Mouse (Mus musculus) liver, embryonic 15.5 days (tissue): ENCODE results near the gene Stk25. TPM values are rescaled to one million over a fixed set of nuclear protein-coding genes. Genes with fewer than 3 reads are reported as not detected.
A peak's percentile ranks its signal among the peaks of the same experiment; 100 is the strongest.

Experiments used
- ATAC-seq: fragments of 200-750 bp; cut with Nextera tagmentation; 2 replicates; pipeline ENCODE4 v1.8.0; 2017; ENCODE audit warnings: moderate number of reproducible peaks, mild to moderate bottlenecking, moderate library complexity; ENCODE audit not compliant: insufficient read depth
- H3K27ac ChIP-seq: fragments of 300-500 bp; sonication (generic); replicated peaks from 2 replicates; pipeline ENCODE4 v1.5.1; 2015; ENCODE audit warnings: mild to moderate bottlenecking, inconsistent platforms
- H3K27me3 ChIP-seq: fragments of 300-500 bp; sonication (generic); 2 replicates; pipeline ENCODE4 v1.6.1; 2015; ENCODE audit warnings: mild to moderate bottlenecking, inconsistent platforms
- H3K36me3 ChIP-seq: fragments of 300-500 bp; sonication (generic); replicated peaks from 2 replicates; pipeline ENCODE4 v1.6.1; 2015; ENCODE audit warnings: moderate library complexity, mild to moderate bottlenecking, inconsistent platforms
- H3K4me1 ChIP-seq: fragments of 300-500 bp; sonication (generic); replicated peaks from 2 replicates; pipeline ENCODE4 v1.6.1; 2015; ENCODE audit warnings: inconsistent platforms
- H3K4me2 ChIP-seq: fragments of 300-500 bp; sonication (generic); 2 replicates; pipeline ENCODE4 v1.6.1; 2015; ENCODE audit warnings: moderate library complexity, mild to moderate bottlenecking, inconsistent platforms
- H3K4me3 ChIP-seq: fragments of 300-500 bp; sonication (generic); replicated peaks from 2 replicates; pipeline ENCODE4 v1.5.1; 2015; ENCODE audit warnings: mild to moderate bottlenecking, inconsistent platforms
- H3K9ac ChIP-seq: fragments of 300-500 bp; sonication (generic); 2 replicates; pipeline ENCODE4 v1.6.1; 2015; ENCODE audit warnings: moderate library complexity, mild to moderate bottlenecking, inconsistent platforms
- H3K9me3 ChIP-seq: fragments of 300-500 bp; sonication (generic); replicated peaks from 2 replicates; pipeline ENCODE4 v1.6.1; 2016; ENCODE audit warnings: inconsistent platforms
- WGBS: fragments of 180-500 bp; shearing (Covaris S2); methylation state at CpG from one replicate; pipeline ENCODE4 v1.1.7; 2015; ENCODE audit warnings: mixed read lengths; ENCODE audit not compliant: insufficient replicate concordance; 5-methylcytosine and 5-hydroxymethylcytosine counted together
- polyA plus RNA-seq: library from polyadenylated mRNA; unstranded; fragments of >200 nt; fragmentation: Nextera tagmentation; extraction: Ambion mirVana; gene quantifications from 2 replicates; pipeline ENCODE4 v1.2.1, GENCODE M21; 2015

Gene Stk25
- polyA plus RNA-seq, 1 experiment from 2014 or later: 44.7 TPM

- Histone ChIP-seq H3K4me3 (no peak overlapping the region), H3K36me3 (no peaks in the 10 kb centered on the region), H3K27ac (no peak overlapping the region), H3K27me3 (peaks cover 24% of the 10 kb centered on the region), H3K4me1 (peaks cover 10% of the 10 kb centered on the region), H3K9me3 (no peaks in the 10 kb centered on the region), H3K4me2 (no peak overlapping the region), H3K9ac (no peak overlapping the region)
- 74% methylated on average over 8 of the region's 8 CpGs for WGBS
- no peak for ATAC-seq
Observed at GRCm38 (mm10) chr1:93691106-93691505, 32.6 kb upstream of the Stk25 start.

GRCm38 (mm10) chr1:93689901-93690496, 31.5 kb upstream of the Stk25 start:
- Histone ChIP-seq H3K36me3 (no peaks in the 10 kb centered on the region), H3K4me3 (no peak overlapping the region), H3K9me3 (no peaks in the 10 kb centered on the region), H3K27me3 (peaks cover 35% of the 10 kb centered on the region), H3K9ac (no peak overlapping the region), H3K27ac (no peak overlapping the region), H3K4me1 (peaks cover 17% of the 10 kb centered on the region), H3K4me2 (no peak overlapping the region)
- whole genome bisulfite sequencing: 58% methylated on average over 7 of the region's 7 CpGs
- ATAC-seq: no peak

GRCm38 (mm10) chr1:93688154-93688553, 29.7 kb upstream of the Stk25 start:
- H3K9me3 ChIP-seq: no peaks in the 10 kb centered on the region
- no peak overlapping the region for H3K9ac ChIP-seq
- 59% methylated on average over 8 of the region's 8 CpGs for WGBS
- H3K27me3 ChIP-seq: peaks cover 53% of the 10 kb centered on the region
- no peaks in the 10 kb centered on the region for H3K36me3 ChIP-seq
- ATAC-seq: no peak
- H3K27ac ChIP-seq: no peak overlapping the region
- no peak overlapping the region for H3K4me3 ChIP-seq
- peaks cover 17% of the 10 kb centered on the region for H3K4me1 ChIP-seq
- no peak overlapping the region for H3K4me2 ChIP-seq

GRCm38 (mm10) chr1:93686961-93687320, 28.5 kb upstream of the Stk25 start:
- Histone ChIP-seq H3K9ac (no peak overlapping the region), H3K4me3 (no peak overlapping the region), H3K4me2 (peak overlapping the region; percentile 67; the same call in 1 of the 2 replicates), H3K27ac (no peak overlapping the region), H3K36me3 (no peaks in the 10 kb centered on the region), H3K9me3 (no peaks in the 10 kb centered on the region), H3K4me1 (peaks cover 15% of the 10 kb centered on the region), H3K27me3 (peaks cover 58% of the 10 kb centered on the region)
- no peak for ATAC-seq
- 49% methylated on average over 3 of the region's 3 CpGs for WGBS

- peaks cover 58% of the 10 kb centered on the region for H3K27me3 ChIP-seq
- H3K36me3 ChIP-seq: no peaks in the 10 kb centered on the region
- peak overlapping the region; percentile 50 for H3K4me3 ChIP-seq
- no peak overlapping the region for H3K27ac ChIP-seq
- whole genome bisulfite sequencing: 9% methylated on average over 51 of the region's 51 CpGs
- H3K4me1 ChIP-seq: peaks cover 13% of the 10 kb centered on the region
- H3K9me3 ChIP-seq: no peaks in the 10 kb centered on the region
- no peak overlapping the region for H3K9ac ChIP-seq
- ATAC-seq: peak; percentile 38; the same call in 1 of the 2 replicates
- H3K4me2 ChIP-seq: peak overlapping the region; percentile 67
Observed at GRCm38 (mm10) chr1:93686245-93686960, 27.9 kb upstream of the Stk25 start.

- WGBS: under 1% methylated on average over 78 of the region's 78 CpGs
- ATAC-seq: no peak
- H3K4me1 ChIP-seq: peaks cover 13% of the 10 kb centered on the region
- peaks cover 58% of the 10 kb centered on the region for H3K27me3 ChIP-seq
- no peak within 1 kb of the TSS for H3K27ac ChIP-seq
- no peaks in the 10 kb centered on the region for H3K9me3 ChIP-seq
- H3K4me3 ChIP-seq: peak within 1 kb of the TSS; percentile 50
- no peak within 1 kb of the TSS for H3K9ac ChIP-seq
- peak within 1 kb of the TSS; percentile 67 for H3K4me2 ChIP-seq
- no peaks in the 10 kb centered on the region for H3K36me3 ChIP-seq
Observed at GRCm38 (mm10) chr1:93685401-93686244, 27.2 kb upstream of the Stk25 start, which contains the start of gene Bok. TSS of gene Bok (plus strand) at chr1:93685660.

- 20% methylated on average over 7 of the region's 7 CpGs for WGBS
- H3K9ac ChIP-seq: no peak overlapping the region
- ATAC-seq: no peak
Observed at GRCm38 (mm10) chr1:93679889-93680568, 21.6 kb upstream of the Stk25 start.

GRCm38 (mm10) chr1:93678386-93678785, 19.9 kb upstream of the Stk25 start:
- H3K9ac ChIP-seq: no peak overlapping the region
- H3K27me3 ChIP-seq: peaks cover 8% of the 10 kb centered on the region; the same call in 1 of the 2 replicates
- no peak overlapping the region for H3K27ac ChIP-seq
- H3K4me1 ChIP-seq: no peaks in the 10 kb centered on the region
- no peaks in the 10 kb centered on the region for H3K9me3 ChIP-seq
- no peak for ATAC-seq
- 37% methylated on average over 2 of the region's 2 CpGs for WGBS
- H3K4me2 ChIP-seq: no peak overlapping the region
- H3K36me3 ChIP-seq: no peaks in the 10 kb centered on the region
- no peak overlapping the region for H3K4me3 ChIP-seq

More at GRCm38 (mm10) chr1:93679889-93680568, 21.6 kb upstream of the Stk25 start:
- no peak overlapping the region for H3K4me3 ChIP-seq
- peaks cover 24% of the 10 kb centered on the region for H3K27me3 ChIP-seq
- no peaks in the 10 kb centered on the region for H3K4me1 ChIP-seq
- H3K27ac ChIP-seq: no peak overlapping the region
- H3K4me2 ChIP-seq: no peak overlapping the region
- no peaks in the 10 kb centered on the region for H3K36me3 ChIP-seq
- H3K9me3 ChIP-seq: no peaks in the 10 kb centered on the region

- H3K9ac ChIP-seq: no peak overlapping the region
- H3K4me1 ChIP-seq: peaks cover 18% of the 10 kb centered on the region
- H3K36me3 ChIP-seq: no peaks in the 10 kb centered on the region
- H3K4me3 ChIP-seq: no peak overlapping the region
- no peak overlapping the region for H3K4me2 ChIP-seq
- no peaks in the 10 kb centered on the region; the same call in 1 of the 2 replicates for H3K27me3 ChIP-seq
- no peaks in the 10 kb centered on the region for H3K9me3 ChIP-seq
- 76% methylated on average over 5 of the region's 5 CpGs for WGBS
- H3K27ac ChIP-seq: no peak overlapping the region
- no peak for ATAC-seq
Observed at GRCm38 (mm10) chr1:93672682-93673081, 14.2 kb upstream of the Stk25 start.

- Histone ChIP-seq H3K36me3 (no peaks in the 10 kb centered on the region), H3K4me1 (peaks cover 31% of the 10 kb centered on the region), H3K27ac (no peak overlapping the region), H3K4me3 (no peak overlapping the region), H3K4me2 (no peak overlapping the region), H3K9ac (no peak overlapping the region), H3K9me3 (no peaks in the 10 kb centered on the region), H3K27me3 (no peaks in the 10 kb centered on the region; the same call in 1 of the 2 replicates)
- no peak for ATAC-seq
Observed at GRCm38 (mm10) chr1:93669941-93670340, 11.5 kb upstream of the Stk25 start.
